Mouse (Mus musculus): ENCODE data around the gene Pdgfd. TPM values are rescaled to one million over a fixed set of nuclear protein-coding genes. Genes with fewer than 3 reads are reported as not detected.

Gene Pdgfd
- 8.0 TPM for polyA plus RNA-seq (2014; fragmentation: Illumina TruSeq; extraction: RNeasy Lipid Tissue Mini Kit (QIAGEN cat#74804); ENCODE audit: low read depth, low replicate concordance)

DNA sequence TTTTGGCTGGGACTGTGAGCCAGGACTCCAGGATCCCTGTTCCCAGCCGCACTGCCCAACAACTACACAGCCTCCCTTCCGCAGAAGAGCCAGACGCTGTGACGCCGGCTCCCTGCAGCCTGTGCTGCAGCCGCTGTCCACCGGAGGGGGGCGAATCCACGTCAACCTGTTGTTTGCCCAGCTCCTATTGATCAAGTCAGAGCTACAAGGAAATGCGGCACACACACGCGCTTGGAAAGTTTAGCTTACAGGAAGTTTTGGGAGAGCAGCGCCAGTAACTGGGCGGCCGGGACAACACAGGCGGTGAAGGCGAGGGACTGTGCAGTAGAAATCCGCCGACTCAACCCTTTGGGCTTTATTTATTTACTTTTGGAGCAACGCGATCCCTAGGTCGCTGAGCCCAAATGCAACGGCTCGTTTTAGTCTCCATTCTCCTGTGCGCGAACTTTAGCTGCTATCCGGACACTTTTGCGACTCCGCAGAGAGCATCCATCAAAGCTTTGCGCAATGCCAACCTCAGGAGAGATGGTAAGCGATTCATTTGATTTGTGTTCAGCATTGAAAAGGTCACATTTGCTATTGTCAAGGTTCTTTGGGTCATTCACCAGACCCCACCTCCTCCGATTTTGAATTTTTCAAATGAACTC, at the start of gene Pdgfd:
Gene Pdgfd, plus strand, starts transcription at position 194 of the 647 bp plus-strand sequence.

DNA sequence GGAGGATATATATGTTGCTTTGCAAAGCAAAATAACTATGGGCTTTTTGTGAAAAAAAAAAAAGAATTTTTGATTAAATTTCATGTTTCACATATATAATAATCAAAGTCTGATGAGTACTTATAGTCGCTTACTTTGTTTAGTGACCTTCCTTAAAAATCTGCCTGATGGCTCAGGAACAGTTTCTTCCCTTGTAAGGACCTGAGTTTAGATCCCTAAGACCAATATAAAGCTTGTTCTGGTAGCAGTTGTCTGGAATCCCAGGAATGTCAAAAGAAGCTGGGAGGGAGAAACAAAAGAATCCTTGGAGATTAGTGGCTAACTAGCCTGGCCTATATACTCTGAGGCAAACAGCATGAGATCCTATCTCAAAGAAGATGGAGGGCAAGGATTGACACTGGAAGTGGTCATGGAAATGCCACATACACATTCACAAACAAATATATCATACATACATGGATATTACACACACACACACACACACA, 101.5 kb downstream of the Pdgfd start, which contains the start of gene Ddi1:
Gene Ddi1, minus strand, starts transcription at position 51 of the 485 bp plus-strand sequence.

Other genes with a start within 250 kb of the Pdgfd start
- gene Ddi1, start 101.3 kb downstream of the Pdgfd start, polyA plus RNA-seq (2014; fragmentation: Illumina TruSeq; extraction: RNeasy Lipid Tissue Mini Kit (QIAGEN cat#74804); ENCODE audit: low read depth, low replicate concordance): 64.9 TPM

Data from testis, adult 10 weeks (tissue).